Mouse (Mus musculus) liver, embryonic 12.5 days (tissue): Measurements from ENCODE around the gene Mrfap1. TPM values are rescaled to one million over a fixed set of nuclear protein-coding genes. Genes with fewer than 3 reads are reported as not detected.
"Not testable (repeated sequence)": the region's sequence is repeated elsewhere in the genome, so short reads cannot be mapped to it uniquely, and the experiment has no call there.

Source experiments
- ATAC-seq: fragments of 200-750 bp; cut with Nextera tagmentation; 2 replicates; pipeline ENCODE4 v1.8.0; 2017; ENCODE audit warnings: moderate number of reproducible peaks, mild to moderate bottlenecking, moderate library complexity
- H3K27ac ChIP-seq: fragments of 300-500 bp; sonication (generic); 2 replicates; pipeline ENCODE4 v1.5.1; 2016; ENCODE audit warnings: mild to moderate bottlenecking
- H3K27me3 ChIP-seq: fragments of 300-500 bp; sonication (generic); replicated peaks from 2 replicates; pipeline ENCODE4 v1.6.1; 2016; ENCODE audit warnings: mild to moderate bottlenecking, moderate library complexity
- H3K36me3 ChIP-seq: fragments of 300-500 bp; sonication (generic); 2 replicates; pipeline ENCODE4 v1.6.1; 2016; ENCODE audit warnings: mild to moderate bottlenecking, moderate library complexity
- H3K4me1 ChIP-seq: fragments of 300-500 bp; sonication (generic); 2 replicates; pipeline ENCODE4 v1.6.1; 2016
- H3K4me2 ChIP-seq: fragments of 300-500 bp; sonication (generic); 2 replicates; pipeline ENCODE4 v1.6.1; 2016; ENCODE audit warnings: mild to moderate bottlenecking, moderate library complexity
- H3K4me3 ChIP-seq: fragments of 300-500 bp; sonication (generic); 2 replicates; pipeline ENCODE4 v1.5.1; 2016; ENCODE audit warnings: mild to moderate bottlenecking, moderate library complexity
- H3K9ac ChIP-seq: fragments of 300-500 bp; sonication (generic); 2 replicates; pipeline ENCODE4 v1.6.1; 2016; ENCODE audit warnings: mild to moderate bottlenecking, moderate library complexity
- H3K9me3 ChIP-seq: fragments of 300-500 bp; sonication (generic); replicated peaks from 2 replicates; pipeline ENCODE4 v1.6.1; 2016; ENCODE audit warnings: mild to moderate bottlenecking, moderate library complexity
- WGBS: fragments of 180-500 bp; shearing (Covaris S2); methylation state at CpG from one replicate; pipeline ENCODE4 v1.1.7; 2016; ENCODE audit not compliant: insufficient replicate concordance; 5-methylcytosine and 5-hydroxymethylcytosine counted together
- polyA plus RNA-seq: library from polyadenylated mRNA; unstranded; fragments of >200 nt; fragmentation: Nextera tagmentation; extraction: Ambion mirVana; gene quantifications from 2 replicates; pipeline ENCODE4 v1.2.1, GENCODE M21; 2016

The Mrfap1 gene
- 266 and 281 TPM in 2 replicates for polyA plus RNA-seq

DNA sequence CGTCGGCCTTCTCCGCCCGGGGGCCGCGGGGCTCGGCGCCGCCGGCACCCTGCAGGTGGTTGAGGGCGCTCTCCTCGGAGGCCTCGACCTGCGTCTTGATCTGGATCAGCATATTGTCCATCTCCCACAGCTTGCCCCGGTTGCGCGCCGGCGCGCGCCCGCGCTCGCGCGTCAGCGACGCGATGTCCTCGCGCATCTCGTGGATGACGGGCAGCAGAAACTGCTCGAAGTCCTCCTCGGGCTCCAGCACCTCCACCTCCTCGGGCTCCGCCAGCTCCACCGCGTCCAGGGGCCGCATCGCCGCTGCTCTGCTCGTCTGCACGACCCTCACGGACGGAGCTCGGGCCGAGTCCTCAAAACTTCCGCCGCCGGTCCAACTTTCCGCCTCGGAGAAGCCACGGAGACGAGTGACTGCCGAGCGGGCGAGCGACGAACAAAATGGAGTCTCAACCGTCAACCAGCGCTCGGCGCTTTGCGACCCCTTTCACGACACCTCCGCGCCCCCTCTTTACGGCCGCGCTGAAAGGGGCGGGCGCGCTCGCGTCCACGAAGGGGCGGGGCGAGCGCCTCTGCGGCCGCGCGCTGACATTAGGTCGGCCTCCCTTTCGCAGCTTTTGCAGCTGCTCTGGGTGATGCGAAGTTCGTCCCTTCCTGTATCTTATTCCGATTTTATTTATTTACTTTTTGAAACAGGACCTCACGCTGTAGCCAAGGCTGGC, at the start of gene Mrfap1:
Gene Mrfap1 (minus strand): TSS at position 477 of the 719 bp plus-strand sequence.
- Histone ChIP-seq H3K9ac (peak within 1 kb of the TSS; percentile 84), H3K36me3 (peaks cover 19% of the 10 kb centered on the region), H3K4me1 (peaks cover 33% of the 10 kb centered on the region), H3K4me2 (peak within 1 kb of the TSS; percentile 79), H3K4me3 (peak within 1 kb of the TSS; percentile 77), H3K27ac (peak within 1 kb of the TSS; percentile 96), H3K27me3 (peaks cover 14% of the 10 kb centered on the region)
- under 1% methylated on average over 90 of the region's 90 CpGs for WGBS
- not testable (repeated sequence) for H3K9me3 ChIP-seq
- peak; percentile 78 for ATAC-seq

DNA sequence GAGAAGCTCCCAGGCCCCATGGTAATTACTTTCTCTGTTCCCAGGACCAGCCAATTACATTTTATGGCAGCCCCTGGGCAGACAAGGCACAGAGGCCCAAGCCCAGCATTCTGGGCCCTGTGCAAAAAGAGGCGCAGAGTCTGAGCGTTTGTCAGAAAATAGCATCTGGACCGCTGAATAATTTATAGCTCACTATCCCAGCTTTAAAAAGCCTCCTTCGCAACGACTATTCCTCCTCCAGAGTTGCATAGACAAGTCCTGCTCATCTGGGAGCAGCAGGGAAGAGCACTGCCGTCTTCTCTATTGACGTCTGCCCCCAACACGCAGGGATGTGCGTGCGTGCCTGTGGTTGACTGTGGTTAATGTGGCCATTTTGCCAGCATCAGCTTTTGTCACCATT, 47.9 kb upstream of the Mrfap1 start:
- Histone ChIP-seq H3K27me3 (no peaks in the 10 kb centered on the region), H3K36me3 (no peaks in the 10 kb centered on the region), H3K4me1 (no peaks in the 10 kb centered on the region), H3K4me2 (no peak overlapping the region), H3K9ac (no peak overlapping the region), H3K27ac (no peak overlapping the region), H3K9me3 (no peaks in the 10 kb centered on the region), H3K4me3 (no peak overlapping the region)
- WGBS: 70% methylated on average over 10 of the region's 10 CpGs
- no peak for ATAC-seq

DNA sequence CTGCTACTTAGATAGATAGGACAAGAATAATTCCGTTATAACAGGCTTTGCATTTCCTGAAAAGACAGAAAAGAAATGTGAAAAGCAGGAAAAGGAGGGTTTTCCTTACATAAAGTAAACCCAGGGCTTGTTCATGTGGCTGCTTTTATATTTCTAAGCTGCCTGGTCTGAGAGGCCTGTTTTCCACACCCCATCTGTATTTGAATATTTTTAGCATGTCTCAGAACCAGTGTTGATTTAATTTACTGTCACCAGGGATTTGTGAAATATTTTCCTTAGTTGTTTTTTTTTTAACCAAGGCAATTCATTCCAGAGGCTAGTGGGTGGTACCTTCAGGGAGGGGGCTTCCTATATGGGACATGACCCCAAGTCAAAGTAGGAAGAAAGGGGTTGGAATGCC, 45.1 kb upstream of the Mrfap1 start:
- no peaks in the 10 kb centered on the region for H3K4me1 ChIP-seq
- no peaks in the 10 kb centered on the region for H3K36me3 ChIP-seq
- WGBS: 31% methylated on average over 1 of the region's 1 CpGs
- H3K4me2 ChIP-seq: no peak overlapping the region
- no peak overlapping the region for H3K27ac ChIP-seq
- H3K27me3 ChIP-seq: 0 out of 2 replicates have a peak, but pooled peaks cover 4% of the 10 kb centered on the region
- no peaks in the 10 kb centered on the region for H3K9me3 ChIP-seq
- no peak overlapping the region for H3K4me3 ChIP-seq
- no peak for ATAC-seq
- no peak overlapping the region for H3K9ac ChIP-seq

GRCm38 (mm10) chr5:36840092-36840491, 43.5 kb upstream of the Mrfap1 start:
- Histone ChIP-seq H3K4me3 (no peak overlapping the region), H3K36me3 (no peaks in the 10 kb centered on the region), H3K9me3 (no peaks in the 10 kb centered on the region), H3K27me3 (0 out of 2 replicates have a peak, but pooled peaks cover 4% of the 10 kb centered on the region), H3K27ac (no peak overlapping the region), H3K4me2 (no peak overlapping the region), H3K4me1 (no peaks in the 10 kb centered on the region), H3K9ac (no peak overlapping the region)
- ATAC-seq: no peak
- WGBS: 65% methylated on average over 7 of the region's 7 CpGs

DNA sequence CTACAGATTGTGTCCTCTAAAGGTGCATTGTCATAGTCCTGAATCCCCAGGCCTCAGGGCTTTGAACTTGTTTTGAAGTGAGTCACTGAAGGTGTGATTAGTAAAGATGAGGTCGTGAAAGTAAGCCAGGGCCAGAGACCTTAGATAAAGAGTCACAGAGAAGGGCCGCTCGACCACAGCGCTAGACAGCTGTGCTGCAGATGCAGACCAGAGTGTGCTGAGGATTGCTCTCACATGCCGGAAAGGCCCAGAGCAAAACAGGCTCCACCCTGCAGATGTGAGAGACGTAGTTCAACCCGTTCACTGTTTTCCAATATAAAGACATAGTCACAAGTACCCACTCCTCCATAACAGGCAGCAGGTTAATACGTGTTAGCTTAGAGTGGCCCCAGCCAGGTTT, 43.0 kb upstream of the Mrfap1 start:
- Histone ChIP-seq H3K4me2 (no peak overlapping the region), H3K27ac (no peak overlapping the region), H3K4me1 (no peaks in the 10 kb centered on the region), H3K36me3 (no peaks in the 10 kb centered on the region), H3K9ac (no peak overlapping the region), H3K27me3 (0 out of 2 replicates have a peak, but pooled peaks cover 4% of the 10 kb centered on the region), H3K4me3 (no peak overlapping the region), H3K9me3 (no peaks in the 10 kb centered on the region)
- ATAC-seq: no peak
- 47% methylated on average over 8 of the region's 8 CpGs for WGBS

- Histone ChIP-seq H3K36me3 (no peaks in the 10 kb centered on the region), H3K27ac (no peak overlapping the region), H3K4me2 (no peak overlapping the region), H3K9ac (no peak overlapping the region), H3K4me3 (no peak overlapping the region), H3K4me1 (no peaks in the 10 kb centered on the region), H3K27me3 (0 out of 2 replicates have a peak, but pooled peaks cover 4% of the 10 kb centered on the region), H3K9me3 (no peaks in the 10 kb centered on the region)
- ATAC-seq: no peak
- 63% methylated on average over 2 of the region's 2 CpGs for WGBS
Measured at GRCm38 (mm10) chr5:36839032-36839431, 42.5 kb upstream of the Mrfap1 start.

GRCm38 (mm10) chr5:36835933-36836332, 39.4 kb upstream of the Mrfap1 start:
- Histone ChIP-seq H3K4me3 (no peak overlapping the region), H3K4me2 (no peak overlapping the region), H3K9me3 (no peaks in the 10 kb centered on the region), H3K4me1 (no peaks in the 10 kb centered on the region), H3K9ac (no peak overlapping the region), H3K27ac (no peak overlapping the region), H3K27me3 (0 out of 2 replicates have a peak, but pooled peaks cover 12% of the 10 kb centered on the region), H3K36me3 (no peaks in the 10 kb centered on the region)
- WGBS: 0% methylated on average over 6 of the region's 6 CpGs
- no peak for ATAC-seq

- Histone ChIP-seq H3K4me3 (no peak overlapping the region), H3K4me2 (peak overlapping the region; percentile 95; the same call in 1 of the 2 replicates), H3K27ac (no peak overlapping the region), H3K27me3 (0 out of 2 replicates have a peak, but pooled peaks cover 8% of the 10 kb centered on the region), H3K9me3 (no peaks in the 10 kb centered on the region), H3K9ac (no peak overlapping the region), H3K36me3 (peaks cover 23% of the 10 kb centered on the region), H3K4me1 (peaks cover 10% of the 10 kb centered on the region)
- WGBS: 48% methylated on average over 7 of the region's 7 CpGs
- ATAC-seq: no peak
Measured at GRCm38 (mm10) chr5:36831272-36831671, 34.7 kb upstream of the Mrfap1 start.

- 1% methylated on average over 46 of the region's 46 CpGs for WGBS
- peaks cover 10% of the 10 kb centered on the region for H3K4me1 ChIP-seq
- peak within 1 kb of the TSS; percentile 65; the same call in 1 of the 2 replicates for H3K27ac ChIP-seq
- H3K4me2 ChIP-seq: peak within 1 kb of the TSS; percentile 95
- peak within 1 kb of the TSS; percentile 82 for H3K9ac ChIP-seq
- 0 out of 2 replicates have a peak, but pooled peaks cover 8% of the 10 kb centered on the region for H3K27me3 ChIP-seq
- no peaks in the 10 kb centered on the region for H3K9me3 ChIP-seq
- H3K4me3 ChIP-seq: peak within 1 kb of the TSS; percentile 78
- peaks cover 34% of the 10 kb centered on the region for H3K36me3 ChIP-seq
- peak; percentile 86 for ATAC-seq
Measured at GRCm38 (mm10) chr5:36829913-36830879, 33.6 kb upstream of the Mrfap1 start, which contains the start of gene Man2b2. Gene Man2b2, minus strand, starts transcription at chr5:36830653.

GRCm38 (mm10) chr5:36829098-36829497, 32.5 kb upstream of the Mrfap1 start:
- 66% methylated on average over 4 of the region's 4 CpGs for WGBS
- H3K4me1 ChIP-seq: peaks cover 10% of the 10 kb centered on the region
- H3K4me3 ChIP-seq: no peak overlapping the region
- peaks cover 45% of the 10 kb centered on the region for H3K36me3 ChIP-seq
- H3K27ac ChIP-seq: no peak overlapping the region
- ATAC-seq: no peak
- H3K4me2 ChIP-seq: peak overlapping the region; percentile 95
- H3K27me3 ChIP-seq: 0 out of 2 replicates have a peak, but pooled peaks cover 8% of the 10 kb centered on the region
- no peak overlapping the region for H3K9ac ChIP-seq
- no peaks in the 10 kb centered on the region for H3K9me3 ChIP-seq

DNA sequence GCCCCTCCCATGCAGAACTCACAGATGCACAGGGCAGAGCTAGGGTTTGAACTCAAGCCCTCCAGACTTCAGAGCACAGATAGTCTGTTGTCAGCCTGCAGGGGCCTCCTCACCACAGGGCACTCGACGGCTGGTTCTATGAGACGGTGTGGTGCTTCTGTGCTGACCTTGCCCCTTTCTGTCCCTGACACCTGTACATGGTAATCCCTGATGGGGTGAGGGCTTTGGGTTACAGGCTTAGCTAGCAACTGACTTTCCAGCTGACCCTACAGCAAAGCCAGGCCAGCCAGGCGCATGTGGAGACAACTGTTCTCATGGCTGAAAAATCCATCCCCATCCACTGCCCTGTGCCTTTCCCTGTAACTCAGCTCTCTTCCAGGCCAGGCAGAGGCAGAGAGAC, 26.3 kb upstream of the Mrfap1 start:
- no peak for ATAC-seq
- Histone ChIP-seq H3K27ac (no peak overlapping the region), H3K9ac (no peak overlapping the region), H3K4me2 (no peak overlapping the region), H3K4me3 (no peak overlapping the region), H3K4me1 (no peaks in the 10 kb centered on the region), H3K9me3 (no peaks in the 10 kb centered on the region), H3K36me3 (peaks cover 96% of the 10 kb centered on the region), H3K27me3 (no peaks in the 10 kb centered on the region)
- 91% methylated on average over 4 of the region's 4 CpGs for WGBS

DNA sequence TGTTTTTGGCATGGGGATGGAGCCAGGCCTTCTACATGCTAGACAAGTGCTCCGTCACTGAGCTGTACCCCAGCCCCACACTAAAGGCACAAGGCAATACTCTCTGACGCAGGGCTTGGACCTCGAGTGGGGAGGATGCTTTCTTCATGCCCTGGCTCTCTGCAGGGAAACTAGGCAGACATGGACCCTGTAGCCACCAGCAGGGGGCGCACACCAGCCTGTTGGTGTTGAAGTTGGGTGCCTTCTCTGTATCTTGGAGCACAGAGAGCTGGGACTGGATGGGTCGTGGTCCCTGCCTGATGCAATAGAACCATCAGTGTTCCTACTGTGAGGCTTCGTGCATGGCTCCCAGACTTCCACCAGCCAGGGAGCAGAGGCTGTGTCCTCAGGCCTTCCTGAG, 23.6 kb upstream of the Mrfap1 start:
- H3K27me3 ChIP-seq: no peaks in the 10 kb centered on the region
- no peaks in the 10 kb centered on the region for H3K4me1 ChIP-seq
- no peak overlapping the region for H3K4me3 ChIP-seq
- H3K36me3 ChIP-seq: peaks cover 95% of the 10 kb centered on the region
- no peak overlapping the region for H3K9ac ChIP-seq
- no peak for ATAC-seq
- no peak overlapping the region for H3K27ac ChIP-seq
- no peak overlapping the region for H3K4me2 ChIP-seq
- H3K9me3 ChIP-seq: no peaks in the 10 kb centered on the region
- 44% methylated on average over 6 of the region's 6 CpGs for WGBS
